Mouse (Mus musculus): ENCODE measurements around the gene Coro7.

DNA sequence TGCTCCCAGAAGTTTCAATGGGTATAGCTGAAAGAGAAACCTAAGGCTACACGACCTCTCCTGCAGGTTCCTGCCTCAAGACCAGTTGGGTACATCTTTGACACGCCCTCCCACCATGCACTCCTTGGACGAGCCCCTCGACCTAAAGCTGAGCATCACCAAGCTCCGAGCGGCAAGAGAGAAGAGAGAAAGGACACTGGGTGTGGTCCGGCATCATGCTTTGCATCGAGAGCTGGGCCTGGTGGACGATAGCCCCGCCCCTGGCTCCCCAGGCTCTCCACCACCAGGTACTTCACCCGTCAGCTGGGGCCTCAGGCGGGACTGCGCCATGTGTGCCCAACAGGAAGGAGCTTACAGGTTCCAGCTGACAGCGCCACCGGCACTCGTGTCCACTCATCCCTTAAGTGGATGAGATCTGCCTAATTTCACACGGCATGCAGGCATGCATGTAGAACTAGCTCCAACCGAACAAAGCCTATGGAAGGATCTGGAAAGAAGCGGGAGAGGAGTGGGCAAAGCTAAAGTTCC lies 71.0 kb downstream of the Coro7 start:
- no peak for TF ChIP-seq CTCF (IDR thresholded peaks at IDR 0.05; ENCODE audit: low read depth)
- TF ChIP-seq EP300 (IDR thresholded peaks at IDR 0.05; ENCODE audit: low read depth) = no peak
